Mouse (Mus musculus) ES-Bruce4 (cell line): Measurements from ENCODE around the gene Ift122. TPM values are rescaled to one million over a fixed set of nuclear protein-coding genes. Genes with fewer than 3 reads are reported as not detected.

ENCODE experiments used
- H3K27ac ChIP-seq: 2 replicates; pipeline ENCODE4 v1.5.1; 2012; ENCODE audit warnings: low read length, inconsistent platforms; ENCODE audit not compliant: insufficient read depth
- H3K27me3 ChIP-seq: 2 replicates; pipeline ENCODE4 v1.6.1; 2012; ENCODE audit warnings: mild to moderate bottlenecking, low read length, inconsistent platforms; ENCODE audit not compliant: control insufficient read depth, poor library complexity, insufficient read depth, severe bottlenecking
- H3K36me3 ChIP-seq: 2 replicates; pipeline ENCODE4 v1.6.1; 2012; ENCODE audit warnings: inconsistent platforms, mild to moderate bottlenecking, low read length, moderate library complexity; ENCODE audit not compliant: control insufficient read depth, poor library complexity, insufficient read depth, severe bottlenecking
- H3K4me1 ChIP-seq: one replicate; pipeline ENCODE4 v1.8.1; 2011; ENCODE audit warnings: low read length; ENCODE audit not compliant: control insufficient read depth, insufficient read depth
- H3K4me3 ChIP-seq: 2 replicates; pipeline ENCODE4 v1.5.1; 2011; ENCODE audit warnings: low read depth, mild to moderate bottlenecking, low read length
- H3K9ac ChIP-seq: 2 replicates; pipeline ENCODE4 v1.6.1; 2012; ENCODE audit warnings: low read depth, mild to moderate bottlenecking, inconsistent platforms; ENCODE audit not compliant: poor library complexity, severe bottlenecking
- H3K9me3 ChIP-seq: replicated peaks from 2 replicates; pipeline ENCODE4 v1.6.1; 2012; ENCODE audit warnings: mild to moderate bottlenecking, low read length, inconsistent platforms; ENCODE audit not compliant: control insufficient read depth, poor library complexity, insufficient read depth, severe bottlenecking
- CTCF ChIP-seq: IDR thresholded peaks from one replicate; pipeline ENCODE4 v1.8.1; 2011; ENCODE audit warnings: low read depth, low read length
- EP300 ChIP-seq: IDR thresholded peaks from 2 replicates; pipeline ENCODE4 v1.6.1; 2011; ENCODE audit warnings: low read depth, low read length; ENCODE audit not compliant: insufficient read depth
- POLR2A ChIP-seq: IDR thresholded peaks from one replicate; pipeline ENCODE4 v1.8.1; 2011; ENCODE audit warnings: low read length; ENCODE audit not compliant: insufficient read depth
- polyA plus RNA-seq: library from polyadenylated mRNA; stranded (reverse); fragments of >200 nt; gene quantifications from 2 replicates; pipeline ENCODE4 v1.2.4, GENCODE M21; 2011; ENCODE audit warnings: low read depth; ENCODE audit not compliant: missing spikeins, insufficient read depth, insufficient read length

Ift122 gene
- polyA plus RNA-seq, 1 experiment, result 17.1 TPM

GRCm38 (mm10) chr6:115838745-115839144, 14.5 kb upstream of the Ift122 start:
- no peak for TF ChIP-seq EP300
- TF ChIP-seq CTCF, result no peak
- TF ChIP-seq POLR2A, result peak; percentile 31
- Histone ChIP-seq H3K27ac (no peak overlapping the region), H3K4me3 (no peak overlapping the region), H3K9ac (no peak overlapping the region), H3K27me3 (no peaks in the 10 kb centered on the region), H3K4me1 (no peaks in the 10 kb centered on the region), H3K36me3 (peaks cover 16% of the 10 kb centered on the region), H3K9me3 (no peaks in the 10 kb centered on the region)

GRCm38 (mm10) chr6:115845006-115845405, 8.3 kb upstream of the Ift122 start:
- Histone ChIP-seq H3K9me3 (no peaks in the 10 kb centered on the region), H3K4me1 (no peaks in the 10 kb centered on the region), H3K4me3 (no peak overlapping the region), H3K27me3 (no peaks in the 10 kb centered on the region), H3K9ac (no peak overlapping the region), H3K27ac (no peak overlapping the region), H3K36me3 (peaks cover 43% of the 10 kb centered on the region)
- TF ChIP-seq POLR2A (no peak), EP300 (no peak), CTCF (no peak)

- H3K36me3 ChIP-seq, result peaks cover 45% of the 10 kb centered on the region
- no peak for TF ChIP-seq POLR2A
- peak; percentile 37 for TF ChIP-seq CTCF
- no peak overlapping the region for H3K4me3 ChIP-seq
- no peak overlapping the region for H3K9ac ChIP-seq
- H3K27me3 ChIP-seq, result no peaks in the 10 kb centered on the region
- no peaks in the 10 kb centered on the region for H3K4me1 ChIP-seq
- no peaks in the 10 kb centered on the region for H3K9me3 ChIP-seq
- H3K27ac ChIP-seq, result no peak overlapping the region
Observed at GRCm38 (mm10) chr6:115846640-115847411, 6.4 kb upstream of the Ift122 start.

DNA sequence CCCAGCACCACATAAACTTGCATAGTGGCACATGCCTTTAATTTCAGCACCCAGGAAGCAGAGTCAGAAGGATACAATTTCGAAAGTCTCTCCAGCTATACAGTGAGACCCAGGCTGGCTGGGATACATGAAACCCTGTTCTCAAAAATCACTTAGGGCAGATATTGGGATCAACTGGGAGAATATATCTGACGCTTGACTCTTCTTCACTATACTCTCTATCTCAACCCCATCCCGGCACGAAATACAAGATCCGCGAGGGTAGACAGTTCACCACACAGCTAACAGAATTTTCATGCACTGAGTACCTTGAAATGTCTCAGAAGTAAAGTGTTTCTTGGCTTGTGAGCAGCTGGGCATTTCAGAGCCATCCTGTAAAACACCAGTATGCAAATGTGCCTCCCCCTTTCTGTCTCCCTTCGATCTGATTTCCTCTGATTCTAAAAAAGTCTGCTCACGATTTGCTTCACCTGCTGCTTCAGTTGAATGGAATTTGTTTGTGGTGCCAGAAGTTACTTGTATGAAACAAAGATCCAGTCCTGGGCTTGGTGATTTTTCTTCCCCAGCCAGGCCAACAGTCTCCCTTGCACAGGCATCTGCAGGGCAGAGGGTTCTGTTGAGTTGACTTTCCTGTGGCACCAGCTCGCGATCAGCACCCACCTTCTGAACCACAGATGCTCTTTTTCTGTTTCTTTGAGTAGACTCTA, 4.5 kb upstream of the Ift122 start:
- Histone ChIP-seq H3K36me3 (peaks cover 32% of the 10 kb centered on the region), H3K27me3 (no peaks in the 10 kb centered on the region), H3K27ac (no peak overlapping the region), H3K4me3 (no peak overlapping the region), H3K9ac (no peak overlapping the region), H3K9me3 (no peaks in the 10 kb centered on the region), H3K4me1 (no peaks in the 10 kb centered on the region)
- TF ChIP-seq CTCF (no peak), EP300 (no peak), POLR2A (no peak)

- peak overlapping the region; percentile 82 for H3K27ac ChIP-seq
- H3K27me3 ChIP-seq, result no peaks in the 10 kb centered on the region
- peaks cover 16% of the 10 kb centered on the region for H3K36me3 ChIP-seq
- H3K9me3 ChIP-seq, result no peaks in the 10 kb centered on the region
- TF ChIP-seq CTCF (no peak), POLR2A (no peak), EP300 (no peak)
- H3K4me1 ChIP-seq, result no peaks in the 10 kb centered on the region
- peak overlapping the region; percentile 74 for H3K9ac ChIP-seq
- peak overlapping the region; percentile 77 for H3K4me3 ChIP-seq
Observed at GRCm38 (mm10) chr6:115852446-115853090, 702 bp upstream of the Ift122 start.

DNA sequence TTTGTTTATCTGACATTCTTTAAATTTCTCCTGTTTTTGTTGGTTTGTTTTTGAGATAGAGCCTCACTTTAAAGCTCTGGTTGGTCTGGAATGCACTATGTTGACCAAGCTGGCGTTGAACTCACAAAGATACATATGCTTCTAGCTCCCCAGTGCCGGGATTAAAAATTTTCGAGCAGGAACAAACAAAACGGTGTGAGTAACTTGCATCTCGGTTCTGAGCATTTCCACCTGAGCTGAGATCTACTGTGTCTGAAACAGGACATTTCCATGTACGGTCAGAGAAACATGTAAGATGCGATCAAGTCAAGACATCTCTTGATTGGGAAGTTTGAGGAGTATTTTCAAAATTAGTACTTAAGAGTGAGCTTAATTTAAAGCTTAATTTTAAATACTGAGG, 715 bp downstream of the Ift122 start:
- Histone ChIP-seq H3K36me3 (peaks cover 10% of the 10 kb centered on the region), H3K4me1 (no peaks in the 10 kb centered on the region), H3K9me3 (no peaks in the 10 kb centered on the region), H3K4me3 (peak overlapping the region; percentile 22), H3K9ac (peak overlapping the region; percentile 10; the same call in 1 of the 2 replicates), H3K27me3 (no peaks in the 10 kb centered on the region), H3K27ac (peak overlapping the region; percentile 23)
- TF ChIP-seq EP300 (no peak), POLR2A (no peak), CTCF (no peak)
